Mouse (Mus musculus) spleen, adult 12 weeks (tissue): ENCODE measurements around the gene Cdk8.
"Not testable (repeated sequence)": the region's sequence is repeated elsewhere in the genome, so short reads cannot be mapped to it uniquely, and the experiment has no call there.

Source experiments
- DNase-seq: peaks from one replicate; pipeline ENCODE4 v3.0.0; 2022; ENCODE audit warnings: low spot score

Cdk8 gene

DNA sequence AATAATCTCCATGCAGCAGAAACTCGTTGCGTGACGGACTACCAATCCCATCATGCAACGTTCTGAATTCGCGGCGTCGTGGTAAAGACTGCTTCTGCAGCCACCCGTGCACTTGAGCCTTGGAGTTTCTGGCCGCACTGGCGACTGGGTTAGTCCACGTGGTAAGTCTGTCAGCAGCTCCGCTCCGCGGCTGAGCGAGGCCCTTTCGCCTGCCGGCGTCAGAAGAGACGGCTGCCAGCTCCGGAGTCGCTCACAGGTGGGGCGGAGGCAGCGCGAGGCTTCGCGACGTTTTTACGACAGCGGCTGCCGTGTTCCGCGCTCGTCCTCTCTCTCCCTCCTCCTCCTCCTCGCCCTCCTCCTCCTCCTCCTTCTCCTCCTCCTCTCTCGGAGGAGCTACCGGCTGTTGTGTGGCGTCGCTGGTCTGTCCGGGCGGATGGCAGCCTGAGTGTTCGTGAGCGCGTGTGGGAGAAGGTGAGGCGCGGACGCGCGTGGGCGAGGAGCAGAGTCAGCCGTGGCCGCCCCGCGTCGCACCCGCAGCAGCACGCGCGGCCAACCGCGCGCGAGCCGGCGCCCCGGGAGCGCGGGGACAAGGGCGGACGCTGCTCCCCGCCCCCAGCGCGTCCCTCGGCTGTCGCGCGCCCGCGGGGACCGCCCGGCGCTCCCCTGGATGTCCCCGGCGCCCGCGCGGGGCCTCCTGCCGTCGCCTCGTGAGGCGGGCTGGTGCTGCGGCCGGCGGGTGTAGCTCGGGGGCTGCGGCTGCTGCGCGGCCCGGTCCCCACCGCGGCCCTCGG is at the start of gene Cdk8:
Cdk8 (plus strand) TSS at position 367 of the 791 bp plus-strand sequence.
- DNase-seq = peak; percentile 95

DNA sequence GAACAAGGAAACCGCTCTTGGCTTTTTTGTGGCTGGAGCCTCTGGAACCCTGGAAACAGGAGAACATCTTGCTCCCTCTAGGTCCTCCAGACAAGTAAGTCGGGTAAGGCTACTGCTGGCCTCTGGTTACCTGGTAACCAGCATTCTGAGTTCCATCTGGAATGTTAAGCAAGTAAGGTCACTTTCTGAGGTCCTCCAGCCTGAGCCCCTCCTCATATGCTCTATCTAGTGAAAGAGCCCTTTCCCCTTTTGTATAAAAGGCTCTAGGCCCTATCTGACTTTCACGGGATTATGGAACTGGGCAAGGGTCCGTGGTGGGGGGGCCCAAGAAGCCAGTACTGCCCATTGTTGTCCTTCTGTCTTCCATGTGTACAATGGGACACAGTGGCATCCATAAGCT is 45.8 kb upstream of the Cdk8 start, which contains the start of gene 1700001J03Rik:
1700001J03Rik (minus strand) TSS at position 101 of the 400 bp plus-strand sequence.
- not testable (repeated sequence) for DNase-seq

DNA sequence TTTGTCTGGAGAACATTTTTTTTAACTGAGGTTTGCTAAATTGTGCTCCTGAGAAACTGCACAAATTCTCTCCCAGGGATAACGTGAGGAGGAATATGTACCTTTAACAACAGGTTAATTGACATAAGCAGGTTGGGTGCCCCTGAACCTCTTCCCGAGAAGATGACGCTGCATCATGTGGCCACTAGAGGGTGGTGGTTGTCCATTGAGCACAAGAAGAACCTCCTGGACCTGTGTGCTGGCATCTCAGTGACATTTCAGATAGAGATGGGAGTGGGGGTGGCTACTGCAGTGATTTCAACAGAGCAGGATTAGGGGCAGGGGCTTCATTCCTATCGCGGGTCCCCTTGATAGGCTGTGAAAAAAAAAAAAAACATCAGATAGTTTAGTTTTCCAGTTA is 43.6 kb upstream of the Cdk8 start:
- peak; percentile 19 for DNase-seq

DNA sequence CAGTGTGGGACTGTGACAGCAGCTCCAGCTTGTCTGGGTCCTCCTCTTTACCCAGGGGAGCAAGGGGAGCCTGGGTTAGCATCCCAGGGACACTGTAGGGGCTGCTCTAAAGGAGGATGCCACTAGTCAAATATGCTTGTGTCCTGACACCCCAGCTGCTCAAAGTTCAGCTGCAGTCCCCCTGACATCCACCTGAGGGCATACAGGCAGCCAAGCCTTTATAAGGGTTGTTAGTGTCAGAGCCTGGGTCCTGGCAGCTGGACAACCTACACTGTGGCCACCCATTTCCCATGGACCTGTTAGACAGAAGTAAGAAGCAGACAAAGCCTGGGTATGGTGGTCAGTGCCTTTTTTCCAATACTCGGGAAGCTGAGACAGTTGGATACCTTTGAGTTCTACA is 42.9 kb upstream of the Cdk8 start:
- no peak for DNase-seq

DNA sequence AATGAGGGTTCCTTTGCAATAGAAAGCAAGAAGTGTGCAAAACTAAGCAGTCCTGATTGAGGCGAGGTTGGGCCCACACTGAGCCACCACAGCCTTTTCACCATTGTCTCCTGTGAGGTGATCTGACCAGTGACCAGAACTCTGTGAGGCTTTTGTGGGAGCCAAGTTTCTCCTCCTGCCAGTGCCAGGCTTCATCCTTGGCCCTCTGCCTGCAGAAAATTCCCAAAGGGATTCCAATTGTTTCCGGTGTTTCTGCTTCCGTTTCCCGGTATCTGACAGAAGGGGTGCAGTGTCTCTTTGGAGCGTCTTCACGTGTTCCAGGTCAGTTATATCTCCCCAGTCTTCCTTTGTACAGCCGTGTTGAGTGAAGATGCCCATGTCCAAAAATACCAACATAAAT is 42.3 kb upstream of the Cdk8 start:
- DNase-seq = no peak

DNA sequence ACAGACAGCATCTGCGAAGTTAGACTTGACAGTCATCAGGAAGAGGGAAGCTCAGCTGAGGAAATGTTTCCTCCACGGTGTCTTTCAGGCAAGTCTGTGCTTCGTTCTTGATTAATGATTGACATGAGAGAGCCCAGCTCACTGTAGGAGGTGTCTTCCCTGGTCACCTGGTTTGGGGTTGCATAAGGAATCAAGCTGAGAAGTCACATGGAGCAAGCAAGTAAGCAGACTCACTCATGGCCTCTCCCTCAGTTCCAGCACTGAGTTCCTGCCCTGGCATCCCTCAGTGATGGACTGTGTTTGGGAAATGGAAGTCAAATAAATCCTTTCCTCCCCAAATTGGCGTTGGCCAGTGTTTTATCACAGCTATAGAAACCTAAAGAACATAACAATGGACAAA is 40.9 kb upstream of the Cdk8 start:
- no peak for DNase-seq

DNA sequence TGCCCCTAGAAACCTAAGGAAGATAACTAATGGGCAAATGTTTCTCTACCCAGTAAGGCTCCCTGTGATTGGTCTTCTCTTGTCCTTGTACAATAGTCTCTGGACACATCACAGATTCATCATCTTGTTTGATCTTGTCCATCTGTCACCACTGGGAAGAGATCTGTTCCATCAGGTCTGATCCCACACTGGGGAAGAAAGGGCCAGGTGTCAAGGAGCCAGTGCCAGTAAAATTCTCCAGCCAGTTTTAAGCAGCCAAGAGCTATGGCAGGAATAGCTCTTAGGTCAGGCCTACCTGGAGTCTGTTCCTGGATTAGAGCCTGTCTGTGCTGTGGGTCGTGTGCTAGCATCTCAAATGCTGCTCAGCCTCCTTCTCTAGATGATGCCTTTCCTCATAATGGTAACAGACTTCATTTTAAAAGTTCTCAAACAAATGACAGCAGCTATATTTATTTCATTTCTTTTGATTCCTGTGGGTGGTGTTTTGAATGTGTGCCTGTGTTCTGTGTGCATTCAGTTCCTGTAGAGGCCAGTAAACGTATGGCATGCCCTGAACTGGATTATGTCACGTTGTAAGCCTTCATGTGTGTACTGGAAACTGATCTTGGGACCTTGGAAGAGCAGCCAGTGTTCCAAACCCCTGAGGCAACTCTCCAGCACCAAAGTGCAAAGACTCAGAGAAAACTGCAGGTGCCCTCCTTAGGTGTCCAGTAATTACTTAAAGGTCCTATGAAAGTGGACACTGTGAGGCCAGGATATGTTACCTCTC is 40.3 kb upstream of the Cdk8 start:
- no peak for DNase-seq

DNA sequence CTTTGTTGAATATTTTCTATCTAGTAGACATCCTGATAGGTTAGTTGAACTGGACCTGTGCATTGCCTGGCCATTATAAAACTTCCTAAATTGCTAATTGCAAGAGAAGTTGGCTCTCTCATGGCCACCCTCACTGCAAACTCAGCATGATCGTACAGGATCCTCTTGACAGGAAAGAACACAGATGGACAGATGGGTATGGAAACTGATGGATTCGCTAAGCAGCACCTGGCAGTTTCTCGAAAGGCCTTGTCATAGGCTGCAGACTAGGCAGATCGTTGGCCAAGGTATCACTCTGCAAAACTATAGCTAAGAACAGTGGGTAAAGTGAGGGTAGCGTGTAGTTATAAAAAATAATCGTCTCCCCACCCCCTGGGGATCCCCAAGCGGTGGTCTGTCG is 37.7 kb upstream of the Cdk8 start:
- no peak for DNase-seq

DNA sequence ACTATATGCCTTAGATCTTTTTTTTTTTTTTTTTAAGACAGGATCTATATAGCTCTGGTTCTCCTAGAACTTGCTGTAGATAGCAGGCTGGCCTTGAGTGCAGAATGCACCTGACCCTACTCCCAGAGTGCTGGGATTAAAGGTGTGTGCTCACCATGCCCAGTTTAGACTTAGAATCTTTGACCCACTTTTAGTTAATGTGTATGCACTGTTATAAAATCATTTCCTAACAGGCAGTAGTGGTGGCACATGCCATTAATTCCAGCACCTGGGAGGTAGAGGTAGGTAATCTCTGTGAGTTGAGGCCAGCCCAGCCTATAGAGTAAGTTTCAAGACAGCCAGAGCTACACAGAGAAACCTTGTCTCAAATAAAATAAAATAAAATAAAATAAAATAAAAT is 32.0 kb upstream of the Cdk8 start:
- DNase-seq = no peak

DNA sequence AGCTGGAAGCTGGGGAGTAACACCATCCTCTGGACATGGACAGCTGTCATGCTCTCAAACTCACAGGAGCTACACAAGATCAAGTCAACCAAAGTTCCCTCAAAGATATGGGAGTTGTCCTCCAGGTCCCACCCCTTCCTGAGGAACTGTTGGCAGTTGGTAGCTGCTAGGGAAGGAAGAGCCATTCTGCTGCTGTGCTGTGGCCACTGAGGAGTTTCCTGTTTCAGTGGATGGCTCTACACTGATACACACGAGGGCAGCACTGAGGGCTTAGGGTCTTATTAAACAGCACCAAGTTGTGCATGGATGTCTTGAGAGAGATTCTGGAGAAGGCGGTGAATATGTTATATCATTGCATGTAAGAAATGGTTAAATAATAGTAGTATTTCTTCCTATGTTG is 31.5 kb upstream of the Cdk8 start:
- no peak for DNase-seq

DNA sequence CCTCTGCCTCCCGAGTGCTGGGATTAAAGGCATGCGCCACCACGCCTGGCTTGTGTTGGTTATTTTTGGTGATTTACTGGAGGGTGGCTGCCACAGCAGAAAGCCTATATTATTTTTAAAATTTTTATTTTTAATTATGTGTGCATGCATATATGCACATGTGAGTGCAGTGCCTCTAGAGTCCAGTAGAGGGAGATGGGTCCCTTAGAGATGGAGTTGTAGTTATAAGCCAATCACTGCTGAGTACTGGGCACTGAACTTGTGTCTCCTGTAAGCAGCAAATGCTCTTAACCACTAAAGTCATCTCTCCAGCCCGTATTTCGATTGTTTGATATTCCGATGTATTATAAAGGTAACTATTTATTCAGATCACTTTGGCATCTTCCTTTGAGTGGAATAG is 30.4 kb upstream of the Cdk8 start:
- no peak for DNase-seq

DNA sequence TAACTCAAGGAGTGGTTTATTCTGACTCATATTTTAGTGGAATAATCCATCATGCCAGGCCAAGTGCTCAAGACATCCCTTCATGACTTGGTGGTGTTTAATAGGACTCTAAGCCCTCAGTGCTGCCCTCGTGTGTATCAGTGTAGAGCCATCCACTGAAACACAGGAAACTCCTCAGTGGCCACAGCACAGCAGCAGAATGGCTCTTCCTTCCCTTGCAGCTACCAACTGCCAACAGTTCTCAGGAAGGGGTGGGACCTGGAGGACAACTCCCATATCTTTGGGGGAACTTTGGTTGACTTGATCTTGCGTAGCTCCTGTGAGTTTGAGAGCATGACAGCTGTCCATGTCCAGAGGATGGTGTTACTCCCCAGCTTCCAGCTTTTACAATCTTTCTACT is 27.1 kb upstream of the Cdk8 start:
- DNase-seq = no peak

DNA sequence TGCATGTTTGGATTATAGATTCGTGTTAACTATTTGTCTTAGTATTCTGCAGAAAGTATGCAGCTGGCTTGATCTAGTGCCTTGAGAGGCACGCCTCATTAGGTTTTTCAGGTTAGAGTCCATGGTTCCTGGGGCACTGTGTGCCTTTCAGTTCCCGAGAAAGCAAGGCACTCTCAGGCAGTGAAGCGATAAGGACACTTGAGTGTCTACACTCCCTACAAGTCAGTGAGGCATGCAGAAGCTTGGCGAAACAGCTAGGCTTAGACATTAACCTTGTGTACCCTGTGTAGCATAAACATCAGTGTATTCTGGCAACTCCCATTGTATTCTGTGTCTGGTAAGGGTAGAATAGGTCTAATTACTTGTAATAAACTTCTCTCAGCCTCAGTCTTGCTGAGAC is 25.5 kb upstream of the Cdk8 start:
- DNase-seq = no peak

DNA sequence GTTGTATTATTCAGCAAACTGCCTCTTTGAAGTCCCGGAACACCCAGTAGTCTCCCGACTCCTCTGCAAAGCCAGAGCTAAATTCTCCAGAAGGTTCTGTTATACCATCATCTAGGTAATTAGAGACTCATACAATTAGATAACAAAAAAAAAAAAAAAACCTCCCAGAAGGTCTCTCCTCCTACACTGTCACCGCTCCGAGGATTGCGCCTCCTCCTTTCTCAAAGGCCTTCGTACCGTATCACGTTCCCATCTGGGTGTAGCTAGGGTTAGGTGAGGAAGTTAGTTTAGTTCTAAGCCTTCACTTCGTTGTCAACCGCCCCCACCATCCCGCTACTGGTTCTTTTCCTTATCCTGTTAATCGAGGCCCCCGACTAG is 10.5 kb upstream of the Cdk8 start:
- DNase-seq = no peak

DNA sequence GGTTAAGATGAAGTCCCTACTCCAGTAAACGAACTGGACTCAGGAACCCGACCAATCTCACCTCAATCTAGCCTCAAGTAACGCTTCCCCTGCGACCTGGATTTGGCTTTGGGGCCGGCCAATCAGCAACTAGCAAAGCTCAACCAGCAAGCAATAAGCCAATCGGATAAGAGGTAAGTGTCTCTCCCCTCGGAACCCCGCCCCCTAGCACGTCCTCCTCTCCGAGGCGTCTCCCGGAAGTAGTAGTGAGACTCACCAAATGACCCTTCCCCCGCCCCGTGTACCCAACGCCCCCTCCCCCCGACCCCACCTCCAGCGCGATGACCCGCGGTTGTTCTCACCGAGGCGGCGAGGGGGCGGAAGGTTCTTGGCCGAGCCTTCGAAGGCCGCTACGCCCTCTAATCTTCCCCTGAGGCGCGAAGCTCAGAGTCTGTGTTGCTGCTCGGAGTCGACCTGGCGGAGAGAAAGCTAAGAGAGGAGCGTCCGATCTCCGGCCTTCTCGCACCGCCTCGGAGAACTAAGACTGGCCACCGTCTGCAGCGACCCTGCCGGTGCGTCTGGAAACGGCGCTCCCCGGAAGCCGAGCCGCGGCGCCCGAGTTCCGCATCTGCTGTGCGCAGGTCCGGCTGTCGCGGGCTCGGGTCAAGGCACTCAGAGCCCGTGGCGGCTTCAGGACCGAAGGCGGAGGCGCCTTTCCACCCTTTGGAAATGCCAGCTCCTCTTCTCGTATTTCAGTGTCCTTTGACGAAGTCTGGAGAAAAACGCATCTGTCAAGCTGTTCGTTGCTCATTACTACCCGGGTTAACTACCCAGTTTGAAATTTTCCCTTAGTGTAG is 9.9 kb upstream of the Cdk8 start, which contains the start of gene Rnf6:
Rnf6 (minus strand) TSS at position 677 of the 836 bp plus-strand sequence.
- DNase-seq = peak; percentile 83

DNA sequence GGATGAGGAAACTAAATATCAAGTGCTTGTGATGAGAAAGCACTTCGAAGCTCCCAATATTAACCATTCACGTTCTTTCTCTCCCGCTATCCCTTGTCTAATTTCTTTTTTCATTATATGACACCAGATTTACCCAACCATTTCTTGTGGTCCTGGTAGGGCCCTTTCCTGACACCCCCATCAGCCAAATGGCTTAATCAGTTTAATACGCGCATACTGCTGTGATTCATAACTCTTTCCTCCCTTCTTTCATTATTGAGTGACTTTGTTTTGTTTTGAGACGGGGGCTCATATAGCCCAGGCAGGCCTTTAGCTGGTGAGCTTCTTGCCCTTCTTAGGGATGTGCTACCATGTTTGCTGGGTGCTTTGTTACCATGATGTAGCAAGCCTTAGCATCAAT is 9.3 kb upstream of the Cdk8 start:
- DNase-seq = no peak

DNA sequence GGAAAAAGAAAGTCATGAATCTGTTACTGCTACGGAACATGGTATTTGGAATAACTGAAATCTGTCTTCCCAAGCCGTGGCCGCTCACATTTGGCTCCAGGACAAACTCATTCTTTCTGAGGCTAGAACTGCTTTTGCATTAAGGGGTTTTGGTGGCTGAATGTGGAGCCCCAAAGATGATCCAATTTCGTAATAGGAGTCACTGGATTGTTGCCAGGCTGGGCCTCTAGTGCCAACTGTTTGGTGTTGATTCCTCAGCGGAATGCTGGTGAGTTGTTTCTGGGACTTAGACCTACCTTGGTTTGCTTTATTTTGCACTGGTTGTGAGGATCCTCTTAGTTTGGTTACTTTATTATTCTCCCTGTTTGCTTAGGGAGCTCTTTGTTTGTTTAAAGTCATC is 7.2 kb upstream of the Cdk8 start:
- DNase-seq = no peak

DNA sequence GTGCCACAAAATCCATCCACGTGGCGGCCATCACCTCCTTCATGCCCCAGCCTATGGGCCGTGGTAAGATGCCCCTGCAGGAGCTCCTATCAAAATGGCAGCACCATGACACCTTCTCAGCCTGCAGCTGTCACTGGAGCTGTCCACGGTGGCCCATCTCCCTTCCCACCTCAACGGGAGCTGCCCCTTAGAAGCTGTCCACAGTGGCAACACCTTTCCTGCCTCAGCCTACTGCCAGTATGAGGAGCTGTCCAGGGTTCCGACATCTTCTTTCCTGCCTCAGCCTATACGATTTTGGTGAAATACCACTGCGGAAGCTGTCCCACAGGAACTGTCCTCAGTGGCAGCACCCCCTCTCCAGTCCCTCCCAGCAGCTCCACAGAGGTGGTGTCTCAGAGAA is 3.5 kb upstream of the Cdk8 start:
- no peak for DNase-seq

DNA sequence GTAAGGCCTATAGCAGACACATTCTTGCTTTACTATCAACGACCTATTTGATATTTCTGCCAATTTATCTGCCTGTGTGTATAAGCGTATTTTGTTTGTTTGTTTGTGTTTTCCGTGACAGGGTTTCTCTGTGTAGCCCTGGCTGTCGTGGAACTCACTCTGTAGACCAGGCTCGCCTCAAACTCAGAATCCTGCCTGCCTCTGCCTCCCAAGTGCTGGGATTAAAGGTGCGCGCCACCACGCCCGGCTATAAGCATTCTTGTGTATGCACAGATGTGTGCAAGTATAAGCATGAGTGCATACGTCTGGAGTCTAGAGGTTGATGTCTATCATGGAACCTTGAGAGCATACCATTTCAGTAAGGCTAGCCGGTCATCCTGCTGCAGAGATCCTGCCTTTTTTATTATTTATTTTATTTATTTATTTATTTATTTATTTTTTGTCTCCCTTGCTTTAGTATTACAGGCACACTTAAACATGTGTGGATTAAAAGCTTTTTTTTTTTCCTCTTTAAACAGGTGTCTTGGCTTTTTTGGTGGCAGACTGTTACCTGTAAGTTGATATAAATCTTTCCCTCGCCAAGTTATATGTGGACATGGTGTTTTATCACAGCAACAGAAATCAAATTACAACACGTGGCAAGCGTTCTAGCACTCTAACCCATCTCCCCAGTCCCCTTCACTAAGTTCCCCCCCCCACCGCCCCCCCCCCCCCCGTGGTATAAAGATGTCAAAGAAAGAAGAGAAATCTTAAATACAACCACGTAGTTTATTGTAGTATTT is 970 bp upstream of the Cdk8 start:
- DNase-seq = no peak

DNA sequence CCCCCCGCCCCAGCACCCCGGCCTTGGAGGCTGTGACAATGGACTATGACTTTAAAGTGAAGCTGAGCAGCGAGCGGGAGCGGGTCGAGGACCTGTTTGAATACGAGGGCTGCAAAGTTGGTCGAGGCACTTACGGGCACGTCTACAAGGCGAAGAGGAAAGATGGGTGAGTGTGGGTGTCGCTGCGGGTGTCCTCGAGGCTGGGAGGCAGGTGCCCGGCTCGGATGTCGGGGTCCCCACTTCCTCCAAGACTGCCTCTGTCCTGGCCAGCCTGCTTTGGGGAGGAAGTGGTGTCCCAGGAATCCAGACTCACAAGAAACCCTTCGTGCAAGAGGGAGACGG is 596 bp downstream of the Cdk8 start:
- DNase-seq = no peak

DNA sequence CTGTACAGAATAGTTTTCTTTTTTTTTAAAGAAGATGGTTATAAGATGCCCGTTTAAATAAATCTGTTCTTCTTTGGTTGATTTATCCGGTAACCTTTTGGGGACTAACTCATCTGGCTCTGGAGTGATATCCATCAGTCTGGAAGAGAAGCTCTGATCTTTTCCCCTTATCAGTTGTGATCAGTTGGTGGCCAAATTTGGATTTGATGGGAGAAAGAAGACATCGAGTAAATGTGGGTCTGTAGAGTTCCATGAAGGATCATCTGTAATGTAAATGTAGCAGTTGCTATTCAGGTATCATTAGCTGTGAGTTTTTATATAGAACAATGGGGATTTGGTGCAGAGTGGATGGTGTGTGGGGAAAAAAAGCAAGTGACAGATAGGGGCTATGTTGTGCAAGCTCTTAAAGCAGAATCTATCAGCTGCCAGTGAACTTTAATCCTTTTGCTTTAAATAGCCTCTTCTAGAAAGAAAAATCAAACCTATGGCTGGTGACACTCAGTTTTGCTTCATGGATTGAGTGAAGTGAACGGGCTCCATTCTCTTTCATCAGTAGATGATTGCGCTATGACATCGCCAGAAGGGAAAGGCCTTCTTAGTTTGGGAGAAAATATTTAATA is 1.1 kb downstream of the Cdk8 start:
- no peak for DNase-seq
